Mouse (Mus musculus): ENCODE measurements around the gene Gm8994. TPM values are rescaled to one million over a fixed set of nuclear protein-coding genes. Genes with fewer than 3 reads are reported as not detected.

The Gm8994 gene
- total RNA-seq, 2 experiments from 2014 or later = not detected

DNA sequence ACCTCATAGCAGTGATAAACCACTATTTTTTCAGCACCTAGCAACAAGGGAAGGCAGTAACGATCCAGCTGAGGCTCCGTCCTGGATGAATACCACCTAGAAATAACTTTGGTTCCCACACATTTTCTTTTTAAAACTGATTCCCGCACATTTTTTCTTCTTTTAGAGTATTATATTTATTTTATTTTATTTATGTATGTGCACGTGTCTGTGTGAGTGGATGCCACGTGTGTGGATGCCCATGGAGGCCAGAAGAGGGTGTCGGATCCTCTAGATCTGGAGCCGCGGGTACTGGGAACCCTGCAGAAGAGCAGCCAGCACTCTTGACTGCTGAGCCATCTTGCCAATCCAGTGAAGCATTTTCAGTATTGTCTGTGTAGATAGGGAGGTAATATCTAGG lies 36.0 kb downstream of the Gm8994 start:
- DNase-seq = no peak

DNA sequence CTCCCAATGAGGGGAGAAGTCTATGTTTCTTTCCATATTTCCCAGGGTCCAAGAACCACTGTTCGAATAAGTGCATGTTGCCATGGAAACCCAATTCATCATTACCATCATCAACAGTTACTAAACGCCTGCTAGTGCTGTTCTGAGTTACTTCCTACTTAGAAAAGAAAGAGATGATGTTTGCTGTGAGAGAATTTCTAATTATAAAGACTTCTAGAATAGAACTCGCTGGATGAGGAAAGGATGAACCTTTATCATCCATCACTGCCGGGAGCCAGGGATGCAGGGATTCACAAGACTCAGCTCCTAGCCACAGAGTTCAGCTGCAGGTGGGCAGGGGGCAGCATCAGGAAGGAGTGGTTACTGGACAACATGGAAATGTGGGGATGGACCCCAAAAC lies 36.7 kb downstream of the Gm8994 start:
- DNase-seq = no peak

DNA sequence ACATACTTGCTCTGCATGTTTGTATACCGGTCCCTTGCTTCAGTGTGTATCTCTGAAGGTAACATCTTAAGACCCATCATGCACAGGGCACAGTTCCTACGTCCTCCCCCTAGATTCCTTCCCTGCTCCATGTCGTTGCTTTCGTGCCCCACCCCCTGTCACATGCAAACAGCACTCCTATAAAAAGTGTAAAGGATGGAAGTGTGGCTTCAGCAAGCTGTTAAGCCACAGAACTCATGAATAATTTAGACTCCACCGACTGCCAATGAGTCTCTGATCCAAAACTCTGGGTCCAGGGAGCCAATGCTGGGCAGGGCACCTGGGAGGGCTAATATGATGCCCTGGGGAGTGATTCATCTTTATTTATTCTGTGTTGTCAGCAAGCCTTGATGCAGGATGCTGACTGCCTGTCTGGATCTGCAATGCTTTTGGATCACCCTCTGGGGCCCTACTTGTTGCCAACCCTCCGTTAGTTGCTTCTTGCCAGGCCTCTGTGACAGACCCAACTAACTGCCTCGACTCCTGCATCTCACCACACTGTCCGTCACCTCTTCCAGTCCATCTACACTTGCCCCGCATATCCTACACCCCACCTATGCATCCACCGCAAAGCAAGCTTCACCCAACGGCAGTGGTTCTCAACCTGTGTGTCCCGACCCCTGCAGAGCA lies 37.2 kb downstream of the Gm8994 start:
- no peak for DNase-seq

DNA sequence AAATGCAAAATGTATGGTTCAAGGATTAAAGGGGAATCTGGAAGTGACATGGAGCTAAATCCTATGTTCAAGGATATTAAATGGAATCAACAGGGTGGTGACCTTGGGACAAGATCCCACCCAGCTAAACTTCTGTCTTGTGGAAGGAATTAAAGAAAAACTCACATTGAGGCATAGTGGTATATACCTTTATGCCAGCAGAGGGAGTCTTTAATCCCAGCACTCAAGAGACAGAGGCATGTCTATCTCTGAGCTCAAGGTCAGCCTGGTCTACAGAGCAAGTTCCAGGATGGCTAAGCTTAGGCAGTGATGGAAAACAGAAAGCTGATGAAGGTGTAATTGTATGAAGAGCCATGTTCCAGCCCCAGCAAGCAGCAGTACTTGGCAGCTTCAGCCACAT lies 48.8 kb downstream of the Gm8994 start:
- no peak for DNase-seq

Other genes starting within 250 kb of the Gm8994 start
- under 1 TPM; 0.03 to 0.16 TPM for gene Grin2b, start 154.0 kb upstream of the Gm8994 start, total RNA-seq (2021)
- not detected for gene E330021D16Rik, start 88.0 kb downstream of the Gm8994 start, total RNA-seq (2021)
- 10 to 100 TPM; 38.2 to 43.5 TPM for gene Atf7ip, start 178.6 kb downstream of the Gm8994 start, total RNA-seq (2021)

All from gastrocnemius, postnatal 25 days (tissue).